Mouse (Mus musculus) neutrophil, adult 5-6 weeks (primary cell): ENCODE data around the gene Sel1l3. TPM values are rescaled to one million over a fixed set of nuclear protein-coding genes. Genes with fewer than 3 reads are reported as not detected.

Source experiments
- ATAC-seq: fragments of 151-379, 151-347 bp; 2 replicates; pipeline ENCODE4 v1.8.0; 2017; ENCODE audit warnings: mild to moderate bottlenecking, moderate TSS enrichment; ENCODE audit not compliant: insufficient number of reproducible peaks, poor library complexity, low FRiP score, severe bottlenecking; ENCODE audit errors: extremely low read depth
- total RNA-seq: library from RNA; stranded (forward); fragments of 200-1000 nt; gene quantifications from 2 replicates; pipeline ENCODE4 v1.2.3, GENCODE M21; 2017

Gene Sel1l3
- total RNA-seq, 1 experiment from 2014 or later, result 0.23 TPM

GRCm38 (mm10) chr5:53185803-53186202, 27.9 kb downstream of the Sel1l3 start:
- ATAC-seq, result no peak

- no peak for ATAC-seq
Measured at GRCm38 (mm10) chr5:53179965-53180364, 33.8 kb downstream of the Sel1l3 start.

- ATAC-seq, result no peak
Measured at GRCm38 (mm10) chr5:53176703-53177102, 37.0 kb downstream of the Sel1l3 start.

GRCm38 (mm10) chr5:53176075-53176474, 37.7 kb downstream of the Sel1l3 start:
- ATAC-seq, result no peak

GRCm38 (mm10) chr5:53175195-53175594, 38.5 kb downstream of the Sel1l3 start:
- no peak for ATAC-seq

- ATAC-seq, result no peak
Measured at GRCm38 (mm10) chr5:53174461-53174860, 39.3 kb downstream of the Sel1l3 start.

GRCm38 (mm10) chr5:53172908-53173307, 40.8 kb downstream of the Sel1l3 start:
- ATAC-seq, result no peak

GRCm38 (mm10) chr5:53172256-53172636, 41.5 kb downstream of the Sel1l3 start:
- no peak for ATAC-seq

GRCm38 (mm10) chr5:53171611-53172255, 42.0 kb downstream of the Sel1l3 start:
- no peak for ATAC-seq

- no peak for ATAC-seq
Measured at GRCm38 (mm10) chr5:53167564-53167963, 46.2 kb downstream of the Sel1l3 start.

GRCm38 (mm10) chr5:53165672-53166071, 48.1 kb downstream of the Sel1l3 start:
- ATAC-seq, result no peak

GRCm38 (mm10) chr5:53162436-53162835, 51.3 kb downstream of the Sel1l3 start:
- ATAC-seq, result no peak

- no peak for ATAC-seq
Measured at GRCm38 (mm10) chr5:53161506-53162186, 52.1 kb downstream of the Sel1l3 start.

- no peak for ATAC-seq
Measured at GRCm38 (mm10) chr5:53160207-53160606, 53.5 kb downstream of the Sel1l3 start.

GRCm38 (mm10) chr5:53159631-53160030, 54.1 kb downstream of the Sel1l3 start:
- no peak for ATAC-seq

GRCm38 (mm10) chr5:53159166-53159565, 54.6 kb downstream of the Sel1l3 start:
- ATAC-seq, result no peak

- no peak for ATAC-seq
Measured at GRCm38 (mm10) chr5:53155985-53156679, 57.6 kb downstream of the Sel1l3 start.

- no peak for ATAC-seq
Measured at GRCm38 (mm10) chr5:53154501-53154900, 59.2 kb downstream of the Sel1l3 start.

- no peak for ATAC-seq
Measured at GRCm38 (mm10) chr5:53154078-53154477, 59.6 kb downstream of the Sel1l3 start.

GRCm38 (mm10) chr5:53153144-53153543, 60.6 kb downstream of the Sel1l3 start:
- ATAC-seq, result no peak
